Mouse (Mus musculus): ENCODE data around the gene Ndufa7. TPM values are rescaled to one million over a fixed set of nuclear protein-coding genes. Genes with fewer than 3 reads are reported as not detected.
"Not testable (repeated sequence)": the region's sequence is repeated elsewhere in the genome, so short reads cannot be mapped to it uniquely, and the experiment has no call there.

The Ndufa7 gene
- total RNA-seq, 1 experiment from 2014 or later, result 505 TPM

GRCm38 (mm10) chr17:33810334-33811141 lies 13.8 kb upstream of the Ndufa7 start, which contains the start of gene Kank3:
Gene Kank3 (plus strand): TSS chr17:33810519.
- DNase-seq, result peak; percentile 97

DNA sequence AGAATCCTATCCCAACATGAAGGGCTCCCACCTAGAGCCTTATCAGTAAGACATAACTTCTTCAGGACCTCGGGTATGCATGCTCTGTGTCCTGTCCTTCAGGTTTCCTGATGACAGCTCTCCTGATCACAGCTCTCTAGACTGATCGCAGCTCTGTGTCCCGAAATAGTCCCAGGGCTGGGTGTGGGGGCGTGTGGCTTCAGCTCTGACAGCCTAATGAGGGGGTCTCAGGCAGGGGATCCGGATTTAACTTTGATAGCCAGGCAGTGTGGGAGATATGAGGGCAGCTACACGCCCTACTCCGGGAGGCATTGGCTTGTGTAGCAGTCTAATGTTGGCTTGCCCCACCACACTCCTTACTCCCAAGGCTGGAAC lies 13.2 kb upstream of the Ndufa7 start:
- peak; percentile 52 for DNase-seq

DNA sequence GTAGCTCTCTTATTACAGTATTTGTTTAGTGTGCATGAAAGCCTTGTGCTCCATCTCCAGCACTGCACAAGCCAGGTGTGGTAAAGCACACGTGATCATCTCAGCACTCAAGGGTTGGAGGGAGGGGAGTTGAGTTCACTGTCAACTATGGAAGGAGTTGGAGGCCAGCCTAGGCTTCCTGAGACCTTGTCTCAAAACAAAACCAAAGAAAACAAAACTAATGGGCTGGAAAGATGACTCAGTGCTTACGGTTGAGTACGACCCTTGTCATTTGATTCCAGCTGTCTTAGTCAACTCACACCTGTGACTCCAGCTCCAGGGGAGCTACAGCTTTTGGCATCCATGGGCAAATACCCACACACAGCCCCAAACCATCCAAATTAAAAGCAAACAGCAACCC lies 11.9 kb upstream of the Ndufa7 start:
- DNase-seq, result peak; percentile 17

DNA sequence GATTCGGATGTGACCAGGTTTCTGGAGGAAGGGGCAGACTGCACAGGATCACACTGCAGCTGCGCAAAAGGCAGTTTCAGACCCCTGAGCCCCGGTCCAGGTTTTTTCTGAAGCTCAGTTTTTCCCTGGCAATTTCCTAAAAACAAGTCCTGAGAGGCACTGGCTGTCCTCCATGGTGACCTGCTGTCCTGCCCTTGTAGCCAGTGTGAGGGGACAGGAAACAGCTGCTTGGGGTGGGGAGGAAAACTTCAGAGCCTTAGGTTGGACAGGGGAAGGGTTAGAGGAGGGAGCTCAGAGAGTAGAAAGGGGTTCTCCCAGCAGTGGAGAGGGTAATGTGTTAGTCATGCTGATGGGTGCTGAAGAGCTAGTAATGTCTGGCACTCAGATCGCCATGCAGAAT lies 11.4 kb upstream of the Ndufa7 start:
- DNase-seq, result peak; percentile 62

- no peak for DNase-seq
These were observed 9.0 kb upstream of the Ndufa7 start for GRCm38 (mm10) chr17:33815399-33815798.

GRCm38 (mm10) chr17:33816612-33817011 lies 7.8 kb upstream of the Ndufa7 start:
- DNase-seq, result no peak

DNA sequence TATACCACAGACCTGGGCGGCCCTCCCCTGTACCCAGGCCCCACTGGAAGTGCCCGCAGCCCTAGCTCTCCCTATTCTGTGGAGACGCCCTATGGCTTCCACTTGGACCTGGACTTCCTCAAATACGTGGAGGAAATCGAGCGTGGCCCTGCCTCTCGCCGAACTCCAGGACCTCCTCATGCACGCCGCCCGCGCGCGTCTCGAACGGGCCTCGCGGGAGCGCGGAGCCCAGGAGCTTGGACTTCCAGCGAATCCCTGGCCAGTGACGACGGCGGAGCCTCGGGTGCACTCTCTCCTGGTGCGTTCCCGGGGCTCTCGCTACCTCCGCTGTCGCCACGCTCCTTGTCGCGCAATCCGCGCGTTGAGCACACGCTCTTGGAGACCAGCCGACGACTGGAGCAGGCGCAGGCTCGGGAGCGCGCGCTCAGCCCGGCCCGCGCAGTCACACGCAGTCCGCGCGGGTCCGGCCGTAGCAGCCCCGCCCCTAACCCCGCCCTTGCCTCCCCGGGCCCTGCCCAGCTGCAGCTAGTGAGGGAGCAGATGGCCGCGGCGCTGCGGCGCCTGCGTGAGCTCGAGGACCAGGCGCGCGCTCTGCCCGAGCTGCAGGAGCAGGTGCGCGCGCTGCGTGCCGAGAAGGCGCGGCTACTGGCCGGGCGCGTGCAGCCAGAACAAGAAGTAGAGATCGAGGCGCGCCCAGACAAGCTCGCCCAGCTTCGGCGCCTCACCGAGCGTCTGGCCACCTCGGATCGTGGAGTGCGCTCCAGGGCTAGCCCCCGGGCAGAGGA lies 7.0 kb upstream of the Ndufa7 start:
- DNase-seq, result peak; percentile 94

- DNase-seq, result no peak
These were observed 6.3 kb upstream of the Ndufa7 start for GRCm38 (mm10) chr17:33817969-33818643.

GRCm38 (mm10) chr17:33822436-33822959 lies 1.9 kb upstream of the Ndufa7 start:
- DNase-seq, result no peak

DNA sequence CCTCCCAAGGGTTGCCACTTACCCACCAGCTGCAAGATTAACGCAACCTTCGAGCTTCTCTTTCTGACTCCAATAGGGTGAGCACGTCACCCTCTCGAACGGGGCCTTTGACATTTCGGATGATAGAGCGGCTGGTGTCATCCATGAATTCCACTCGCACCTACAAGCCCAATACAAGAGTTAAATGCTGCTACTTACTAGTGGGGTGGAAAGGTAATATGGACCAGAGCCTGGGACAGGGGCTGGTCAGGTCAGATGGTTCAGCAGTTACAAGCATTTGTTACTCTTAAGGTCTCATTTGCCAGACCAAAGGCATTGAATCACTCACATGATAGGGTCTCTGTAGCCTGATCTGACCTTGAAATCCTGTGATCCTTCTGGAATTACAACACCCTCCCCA lies 1.2 kb upstream of the Ndufa7 start:
- not testable (repeated sequence) for DNase-seq

DNA sequence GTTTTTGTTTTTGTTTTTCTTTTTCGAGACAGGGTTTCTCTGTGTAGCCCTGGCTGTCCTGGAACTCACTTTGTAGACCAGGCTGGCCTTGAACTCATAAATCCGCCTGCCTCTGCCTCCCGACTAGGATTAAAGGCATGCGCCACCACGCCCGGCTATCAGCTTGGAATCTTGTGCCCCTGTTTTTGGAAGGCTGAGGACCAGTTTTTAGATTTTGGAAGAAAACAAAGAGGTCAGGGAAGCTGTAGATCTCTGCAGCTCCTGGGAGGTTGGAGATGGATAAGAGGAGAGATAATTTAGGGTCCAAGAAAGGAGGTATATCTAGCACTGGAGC lies 592 bp downstream of the Ndufa7 start:
- DNase-seq, result not testable (repeated sequence)

- DNase-seq, result no peak
These were observed 1.1 kb downstream of the Ndufa7 start for GRCm38 (mm10) chr17:33825462-33825861.

DNA sequence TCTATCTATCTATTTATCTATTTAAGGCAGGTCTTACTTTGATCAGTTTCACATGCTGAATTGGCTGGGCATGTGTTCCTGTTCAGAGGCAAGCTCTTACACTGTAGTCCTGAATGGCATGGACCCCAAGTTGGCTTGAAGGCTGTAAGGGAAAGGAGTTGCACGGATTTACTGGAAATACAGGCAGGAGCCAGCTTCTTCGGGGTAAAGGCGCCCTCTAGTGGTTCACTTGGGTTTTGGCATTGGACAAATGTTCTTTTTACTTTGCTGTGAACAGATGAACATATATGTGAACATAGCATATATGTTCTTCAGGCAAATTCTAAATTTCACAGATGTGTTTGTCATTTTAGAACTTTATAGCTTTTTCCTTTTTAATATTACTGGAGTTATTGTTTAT lies 2.5 kb downstream of the Ndufa7 start:
- peak; percentile 87 for DNase-seq

- DNase-seq, result peak; percentile 93
These were observed 4.5 kb downstream of the Ndufa7 start for GRCm38 (mm10) chr17:33828892-33829291.

GRCm38 (mm10) chr17:33829561-33829960 lies 5.2 kb downstream of the Ndufa7 start:
- DNase-seq, result no peak

DNA sequence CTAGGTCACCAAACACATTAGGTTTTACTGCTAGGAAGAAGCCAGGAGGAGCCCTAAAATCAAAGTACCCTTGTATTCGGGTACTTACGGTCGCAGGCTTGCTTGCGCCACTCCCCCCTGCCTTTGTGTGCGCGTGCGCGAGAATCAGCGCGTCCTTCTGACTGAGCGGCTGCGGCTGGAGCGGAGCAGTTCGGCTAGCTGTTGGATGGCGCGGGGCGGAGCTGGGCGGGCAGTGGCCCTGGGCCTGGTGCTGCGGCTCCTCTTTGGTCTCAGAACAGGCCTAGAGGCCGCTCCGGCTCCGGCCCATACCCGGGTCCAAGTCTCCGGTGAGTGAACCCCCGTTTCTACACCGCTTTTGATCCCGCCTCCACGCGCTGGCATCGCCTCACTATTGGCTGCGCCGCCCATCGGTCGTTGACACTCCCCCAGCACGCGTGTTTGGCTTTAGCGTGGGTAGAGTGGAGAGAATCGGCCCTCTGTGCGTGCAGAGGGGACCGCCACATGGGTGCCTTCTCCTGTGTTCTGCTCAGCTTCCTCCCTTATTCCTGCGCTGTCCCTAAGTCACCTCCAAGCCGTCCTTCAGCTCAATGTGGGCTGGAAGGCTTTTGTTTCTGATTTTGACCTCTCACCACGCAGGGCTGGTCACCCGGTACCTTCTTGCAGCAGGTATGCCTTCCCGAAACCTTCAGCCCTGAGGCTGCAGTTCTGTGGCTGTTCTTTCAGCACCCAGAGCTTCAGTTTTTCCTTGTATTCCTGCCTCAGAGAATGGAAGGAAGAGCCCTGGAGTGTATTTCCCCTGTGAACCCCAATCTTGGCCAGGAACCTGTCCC lies 18.8 kb downstream of the Ndufa7 start, which contains the start of gene Cd320:
Cd320 (plus strand) TSS at position 126 of the 830 bp plus-strand sequence.
- peak; percentile 96 for DNase-seq

- no peak for DNase-seq
These were observed 19.8 kb downstream of the Ndufa7 start for GRCm38 (mm10) chr17:33844196-33844595.

- DNase-seq, result no peak
These were observed 23.8 kb downstream of the Ndufa7 start for GRCm38 (mm10) chr17:33848139-33848538.

GRCm38 (mm10) chr17:33851331-33851730 lies 27.0 kb downstream of the Ndufa7 start:
- no peak for DNase-seq

- DNase-seq, result no peak
These were observed 33.4 kb downstream of the Ndufa7 start for GRCm38 (mm10) chr17:33857816-33858215.

- DNase-seq, result peak; percentile 84
These were observed 41.1 kb downstream of the Ndufa7 start for GRCm38 (mm10) chr17:33865330-33866030.
